9 mouse cellular contexts compared by ENCODE assay signal in the genomic region with DNA sequence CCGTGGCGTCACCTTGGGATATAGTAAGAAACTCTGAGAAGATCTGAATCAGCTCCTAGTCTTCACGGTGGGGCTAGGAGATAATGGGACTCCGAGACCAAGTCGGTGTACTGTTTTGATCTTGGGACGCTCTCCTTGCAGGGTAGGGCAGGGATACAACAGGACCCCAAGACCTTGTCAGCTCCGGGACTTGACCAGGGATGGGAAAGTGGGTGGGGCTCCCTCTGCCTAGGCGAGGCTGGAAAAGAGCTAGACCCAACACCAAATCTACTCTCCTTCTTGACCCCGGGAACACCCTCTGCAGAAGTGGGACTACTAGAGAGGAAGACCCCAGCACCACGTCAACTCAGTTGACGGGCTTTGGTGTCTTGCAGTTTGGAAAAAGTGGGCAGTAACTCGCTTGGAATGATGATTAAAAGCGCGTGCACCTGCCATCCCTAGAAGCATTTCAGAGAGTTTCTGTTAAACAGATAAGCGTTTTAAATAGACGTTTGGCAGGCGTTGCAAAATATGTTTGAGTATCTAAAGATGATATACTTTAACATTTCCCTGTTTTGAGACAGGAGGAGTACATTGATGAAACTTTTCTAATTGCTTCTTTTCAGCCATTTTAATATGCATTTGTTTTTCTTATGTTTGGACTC. TPM values are rescaled to one million over a fixed set of nuclear protein-coding genes. Genes with fewer than 3 reads are reported as not detected.
A peak's percentile ranks its signal among the peaks of the same experiment; 100 is the strongest.
DNase-seq lines count a peak whose midpoint lies in the region; ATAC-seq lines count a peak whose summit lies in the region.
"Had no signal": no experiment of that assay in that cellular context is flagged by ENCODE, and none has a peak within 500 bp of the region (broad histone marks: within the 10 kb centered on the region; RNA-seq: fewer than 3 reads in every experiment).

No protein-coding gene starts in this region.

- no peaks in the 10 kb centered on the region for H3K9me3 ChIP-seq in lung, embryonic 16.5 days (ENCODE audit: control insufficient read depth, low read length)
- no peaks in the 10 kb centered on the region for H3K9me3 ChIP-seq in embryonic facial prominence, embryonic 10.5 days
- no peaks in the 10 kb centered on the region for H3K9me3 ChIP-seq in hindbrain, embryonic 13.5 days

- peak overlapping the region; percentile 79 for H3K9ac ChIP-seq in lung, embryonic 16.5 days (ENCODE audit: low read length)
- H3K9ac ChIP-seq in hindbrain, embryonic 13.5 days: peak overlapping the region; percentile 71

- no peaks in the 10 kb centered on the region for H3K27me3 ChIP-seq in lung, embryonic 16.5 days (ENCODE audit: control insufficient read depth, insufficient read depth, low read depth, low read length)
- no peaks in the 10 kb centered on the region for H3K27me3 ChIP-seq in embryonic facial prominence, embryonic 10.5 days (replicated peaks; ENCODE audit: low read depth, poor library complexity, severe bottlenecking)
- no peaks in the 10 kb centered on the region for H3K27me3 ChIP-seq in hindbrain, embryonic 13.5 days

- H3K4me1 ChIP-seq in lung, embryonic 16.5 days (replicated peaks; ENCODE audit: control insufficient read depth, insufficient read depth, low read length): peaks cover 17% of the 10 kb centered on the region
- H3K4me1 ChIP-seq in embryonic facial prominence, embryonic 10.5 days: peaks cover 23% of the 10 kb centered on the region
- H3K4me1 ChIP-seq in hindbrain, embryonic 13.5 days (replicated peaks): peaks cover 16% of the 10 kb centered on the region

- peak overlapping the region; percentile 87 for H3K4me3 ChIP-seq in lung, embryonic 16.5 days (ENCODE audit: low read length)
- peak overlapping the region; percentile 95 for H3K4me3 ChIP-seq in embryonic facial prominence, embryonic 10.5 days
- H3K4me3 ChIP-seq in hindbrain, embryonic 13.5 days: peak overlapping the region; percentile 71

- H3K4me2 ChIP-seq in lung, embryonic 16.5 days (ENCODE audit: low read depth, low read length): peak overlapping the region; percentile 85
- peak overlapping the region; percentile 98 for H3K4me2 ChIP-seq in hindbrain, embryonic 13.5 days

- peak overlapping the region; percentile 70 for H3K27ac ChIP-seq in lung, embryonic 16.5 days (ENCODE audit: low read length)
- peak overlapping the region; percentile 96 for H3K27ac ChIP-seq in embryonic facial prominence, embryonic 10.5 days (replicated peaks)
- no peak overlapping the region for H3K27ac ChIP-seq in hindbrain, embryonic 13.5 days

- ATAC-seq in lung, embryonic 16.5 days (ENCODE audit: low read depth): peak; percentile 39
- peak; percentile 43; the same call in 1 of the 2 replicates for ATAC-seq in hindbrain, embryonic 13.5 days (ENCODE audit: low FRiP score)
- peak; percentile 16; the same call in 1 of the 2 replicates for ATAC-seq in megakaryocyte, adult 5-6 weeks (ENCODE audit: poor library complexity, severe bottlenecking)

- WGBS in lung, embryonic 16.5 days: under 1% methylated on average over 17 of the region's 17 CpGs
- WGBS in embryonic facial prominence, embryonic 10.5 days: 4% methylated on average over 17 of the region's 17 CpGs
- 2% methylated on average over 17 of the region's 17 CpGs for WGBS in hindbrain, embryonic 13.5 days

- DNase-seq in lung, postnatal 14 days: no peak
- peak; percentile 59 for DNase-seq in embryonic facial prominence, embryonic 10.5 days (ENCODE audit: low spot score)
- peak; percentile 26 for DNase-seq in testis, postnatal 14 days (ENCODE audit: low spot score)
- DNase-seq in layer of hippocampus, postnatal 10 days (ENCODE audit: low spot score in 2 of 2): no peak
- no peak for DNase-seq in frontal cortex, postnatal 36 days (ENCODE audit: low spot score in 2 of 2)

- peaks cover 6% of the 10 kb centered on the region; the same call in 1 of the 2 replicates for H3K36me3 ChIP-seq in lung, embryonic 16.5 days (ENCODE audit: control insufficient read depth, insufficient read depth, low read length)
- peaks cover 33% of the 10 kb centered on the region for H3K36me3 ChIP-seq in embryonic facial prominence, embryonic 10.5 days (replicated peaks)
- no peaks in the 10 kb centered on the region for H3K36me3 ChIP-seq in hindbrain, embryonic 13.5 days

RNA-seq across cellular contexts. Expression of a gene that starts 0.8 kb away (rescaled TPM):
- polyA plus RNA-seq in lung, embryonic 16.5 days (2015; fragmentation: Nextera tagmentation; extraction: Ambion mirVana): 15.0 and 15.3 TPM in 2 replicates
- polyA plus RNA-seq in embryonic facial prominence, embryonic 10.5 days (2016; fragmentation: Nextera tagmentation; extraction: Ambion mirVana): 20.2 and 21.8 TPM in 2 replicates
- 4.5 and 4.9 TPM in 2 replicates for polyA plus RNA-seq in hindbrain, embryonic 13.5 days (2015; fragmentation: Nextera tagmentation; extraction: Ambion mirVana)
- total RNA-seq in megakaryocyte, adult 5-6 weeks (2015): 29.5 and 32.8 TPM in 2 replicates
- 37.9 and 41.0 TPM in 2 replicates for total RNA-seq in megakaryocyte, adult 5-6 weeks (2017)
- 1 to 10 TPM; 3.1 to 3.2 TPM for total RNA-seq in layer of hippocampus, postnatal 10 days (2021)

RNA-seq across cellular contexts. Expression of a gene that starts 33.3 kb away (rescaled TPM):
- polyA plus RNA-seq in lung, embryonic 16.5 days (2015; fragmentation: Nextera tagmentation; extraction: Ambion mirVana): 7.4 and 8.1 TPM in 2 replicates
- polyA plus RNA-seq in embryonic facial prominence, embryonic 10.5 days (2016; fragmentation: Nextera tagmentation; extraction: Ambion mirVana): 10.8 and 11.1 TPM in 2 replicates
- 12.8 and 13.6 TPM in 2 replicates for polyA plus RNA-seq in hindbrain, embryonic 13.5 days (2015; fragmentation: Nextera tagmentation; extraction: Ambion mirVana)
- 7.9 and 10.0 TPM in 2 replicates for total RNA-seq in megakaryocyte, adult 5-6 weeks (2015)
- 12.2 and 13.9 TPM in 2 replicates for total RNA-seq in megakaryocyte, adult 5-6 weeks (2017)
- 10 to 100 TPM; 33.1 to 37.2 TPM for total RNA-seq in layer of hippocampus, postnatal 10 days (2021)

RNA-seq across cellular contexts. Expression of a gene that starts 46.2 kb away (rescaled TPM):
- polyA plus RNA-seq in lung, embryonic 16.5 days (2015; fragmentation: Nextera tagmentation; extraction: Ambion mirVana): 0.50 TPM in 1 of 2 replicates, not detected in the other
- polyA plus RNA-seq in embryonic facial prominence, embryonic 10.5 days (2016; fragmentation: Nextera tagmentation; extraction: Ambion mirVana): not detected in 2 replicates
- not detected in 2 replicates for polyA plus RNA-seq in hindbrain, embryonic 13.5 days (2015; fragmentation: Nextera tagmentation; extraction: Ambion mirVana)
- total RNA-seq in megakaryocyte, adult 5-6 weeks (2015): not detected in 2 replicates
- total RNA-seq in megakaryocyte, adult 5-6 weeks (2017): not detected in 2 replicates
- total RNA-seq in layer of hippocampus, postnatal 10 days (2021): not detected
- total RNA-seq: hematopoietic stem cell, adult 5-6 weeks had no signal

Comparison
In these comparisons a context has a peak if more than half of its experiments do, and no peak if none do; other contexts are left out.
1. DNase-seq: peak in embryonic facial prominence, embryonic 10.5 days (single experiment) and testis, postnatal 14 days (single experiment); none in lung, postnatal 14 days (single experiment), layer of hippocampus, postnatal 10 days (0 of 2) and frontal cortex, postnatal 36 days (0 of 2).
2. Peak in every context shown above with its lines, with median percentiles within 50 percentile points of each other: ATAC-seq and H3K4me3 ChIP-seq.